Mouse (Mus musculus): ENCODE measurements at regions not wholly inside any gene's neighbourhood (a gene's known extent, or its start where the extent isn't known, plus 50 kb on each side); places are given as distances from the start of the nearest gene placed in this dataset.

DNA sequence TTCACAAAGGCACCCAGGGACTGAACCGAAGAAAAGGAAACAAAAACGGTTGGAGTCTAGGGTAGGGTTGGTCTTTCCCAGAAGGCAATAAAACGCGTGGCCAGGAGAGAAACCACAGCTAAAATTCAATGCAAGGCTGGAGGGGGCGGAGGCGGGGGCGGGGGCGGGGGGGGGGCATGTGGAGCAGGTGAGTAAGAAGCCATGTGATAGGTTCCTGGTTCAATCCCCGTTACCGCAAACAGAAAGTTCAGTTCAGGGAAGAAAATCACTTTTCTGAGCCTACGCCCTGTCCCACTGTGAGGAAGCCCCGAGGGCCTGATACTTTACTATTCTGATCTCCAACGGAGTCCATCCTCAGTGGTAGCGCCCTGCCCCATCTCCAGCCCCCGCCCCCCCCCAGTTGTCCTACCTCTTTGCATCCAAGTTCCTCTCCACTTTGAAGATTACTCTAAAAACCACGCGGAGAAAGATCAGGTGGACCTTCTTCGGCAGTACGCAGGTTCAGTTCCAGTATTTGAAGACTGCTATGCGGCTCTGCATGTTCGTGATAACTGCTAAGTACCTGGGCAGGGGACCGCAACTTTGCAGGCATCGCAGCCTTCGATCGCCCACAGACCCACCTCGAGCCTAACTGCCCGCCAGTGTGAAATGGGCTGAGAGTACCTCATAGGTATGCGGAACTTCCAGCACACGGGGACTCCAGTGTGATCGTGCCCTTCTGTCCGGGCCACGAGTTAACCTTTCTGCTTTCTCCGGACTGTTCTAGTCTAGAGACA is 577.7 kb upstream of the Gm10131 start:
- Histone ChIP-seq H3ac (ENCODE audit: control insufficient read depth, insufficient read length, low read depth) (no peak overlapping the region), H3K79me2 (ENCODE audit: control insufficient read depth, insufficient read depth) (no peaks in the 10 kb centered on the region), H3K79me3 (ENCODE audit: low read depth) (no peaks in the 10 kb centered on the region), H3K4me3 (ENCODE audit: insufficient read depth, poor library complexity, severe bottlenecking) (no peak overlapping the region), H3K36me3 (ENCODE audit: control insufficient read depth, insufficient read depth) (no peaks in the 10 kb centered on the region), H3K27me3 (ENCODE audit: control insufficient read depth, insufficient read depth, insufficient read length) (no peaks in the 10 kb centered on the region)
- no peak for TF ChIP-seq CTCF (IDR thresholded peaks at IDR 0.05; ENCODE audit: control insufficient read depth, insufficient read depth, insufficient read length)
- TF ChIP-seq CEBPB (IDR thresholded peaks at IDR 0.05; ENCODE audit: low read depth) = no peak
- no peak for TF ChIP-seq FOSL1 (IDR thresholded peaks at IDR 0.05; ENCODE audit: insufficient read depth, low read length, poor library complexity, severe bottlenecking)

GRCm38 (mm10) chr8:34688396-34689048 is 577.0 kb upstream of the Gm10131 start:
- H3K4me3 ChIP-seq (ENCODE audit: insufficient read depth, poor library complexity, severe bottlenecking) = no peak overlapping the region
- no peaks in the 10 kb centered on the region for H3K36me3 ChIP-seq (ENCODE audit: control insufficient read depth, insufficient read depth)
- no peaks in the 10 kb centered on the region for H3K27me3 ChIP-seq (ENCODE audit: control insufficient read depth, insufficient read depth, insufficient read length)
- H3K79me2 ChIP-seq (ENCODE audit: control insufficient read depth, insufficient read depth) = no peaks in the 10 kb centered on the region
- no peak for TF ChIP-seq CTCF (IDR thresholded peaks at IDR 0.05; ENCODE audit: control insufficient read depth, insufficient read depth, insufficient read length)
- TF ChIP-seq MYOD1 (IDR thresholded peaks at IDR 0.05; ENCODE audit: control insufficient read depth, insufficient read length, low read depth) = peak; percentile 72
- H3K79me3 ChIP-seq (ENCODE audit: low read depth) = no peaks in the 10 kb centered on the region
- no peak overlapping the region for H3ac ChIP-seq (ENCODE audit: control insufficient read depth, insufficient read length, low read depth)

GRCm38 (mm10) chr8:34686371-34686770 is 574.8 kb upstream of the Gm10131 start:
- no peak overlapping the region for H3ac ChIP-seq (ENCODE audit: control insufficient read depth, insufficient read length, low read depth)
- no peaks in the 10 kb centered on the region for H3K36me3 ChIP-seq (ENCODE audit: control insufficient read depth, insufficient read depth)
- H3K79me3 ChIP-seq (ENCODE audit: low read depth) = no peaks in the 10 kb centered on the region
- no peaks in the 10 kb centered on the region for H3K27me3 ChIP-seq (ENCODE audit: control insufficient read depth, insufficient read depth, insufficient read length)
- H3K79me2 ChIP-seq (ENCODE audit: control insufficient read depth, insufficient read depth) = no peaks in the 10 kb centered on the region
- TF ChIP-seq MYOG (IDR thresholded peaks at IDR 0.05; ENCODE audit: control insufficient read depth, extremely low read depth, insufficient read length) = no peak
- no peak for TF ChIP-seq USF1 (IDR thresholded peaks at IDR 0.05; ENCODE audit: low read depth)
- TF ChIP-seq FOSL1 (IDR thresholded peaks at IDR 0.05; ENCODE audit: insufficient read depth, low read length, poor library complexity, severe bottlenecking) = no peak
- no peak for TF ChIP-seq CEBPB (IDR thresholded peaks at IDR 0.05; ENCODE audit: low read depth)
- no peak for TF ChIP-seq CTCF (IDR thresholded peaks at IDR 0.05; ENCODE audit: control insufficient read depth, insufficient read depth, insufficient read length)
- TF ChIP-seq MYOD1 (IDR thresholded peaks at IDR 0.05; ENCODE audit: control insufficient read depth, insufficient read length, low read depth) = no peak
- no peak overlapping the region for H3K4me3 ChIP-seq (ENCODE audit: insufficient read depth, poor library complexity, severe bottlenecking)

DNA sequence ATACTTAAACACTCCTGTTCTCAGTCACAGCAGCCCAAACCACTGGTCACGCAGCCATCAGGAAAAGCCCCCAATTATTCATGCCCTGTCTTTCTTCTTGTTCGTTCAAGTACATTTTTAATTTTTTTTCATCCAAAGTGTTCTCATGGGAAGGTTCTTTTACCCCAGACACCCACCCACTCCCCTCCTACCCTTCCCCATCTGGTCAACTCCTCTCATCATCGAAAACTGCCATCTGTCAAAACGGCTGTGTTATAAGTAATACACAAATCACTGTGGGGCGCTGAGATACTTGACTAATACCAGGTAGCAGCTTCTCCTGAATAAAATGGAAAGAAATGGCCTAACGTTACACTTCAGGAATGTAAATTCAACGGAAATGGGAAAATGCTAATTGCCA is 573.1 kb upstream of the Gm10131 start:
- H3K4me3 ChIP-seq (ENCODE audit: insufficient read depth, poor library complexity, severe bottlenecking) = no peak overlapping the region
- no peaks in the 10 kb centered on the region for H3K27me3 ChIP-seq (ENCODE audit: control insufficient read depth, insufficient read depth, insufficient read length)
- TF ChIP-seq MYOG (IDR thresholded peaks at IDR 0.05; ENCODE audit: control insufficient read depth, extremely low read depth, insufficient read length) (no peak), MYOD1 (IDR thresholded peaks at IDR 0.05; ENCODE audit: control insufficient read depth, insufficient read length, low read depth) (no peak), CTCF (IDR thresholded peaks at IDR 0.05; ENCODE audit: control insufficient read depth, insufficient read depth, insufficient read length) (no peak), USF1 (IDR thresholded peaks at IDR 0.05; ENCODE audit: low read depth) (no peak), CEBPB (IDR thresholded peaks at IDR 0.05; ENCODE audit: low read depth) (no peak), MAX (IDR thresholded peaks at IDR 0.05) (no peak), FOSL1 (IDR thresholded peaks at IDR 0.05; ENCODE audit: insufficient read depth, low read length, poor library complexity, severe bottlenecking) (no peak)
- no peak overlapping the region for H3ac ChIP-seq (ENCODE audit: control insufficient read depth, insufficient read length, low read depth)
- H3K79me2 ChIP-seq (ENCODE audit: control insufficient read depth, insufficient read depth) = no peaks in the 10 kb centered on the region
- no peaks in the 10 kb centered on the region for H3K36me3 ChIP-seq (ENCODE audit: control insufficient read depth, insufficient read depth)
- no peaks in the 10 kb centered on the region for H3K79me3 ChIP-seq (ENCODE audit: low read depth)

DNA sequence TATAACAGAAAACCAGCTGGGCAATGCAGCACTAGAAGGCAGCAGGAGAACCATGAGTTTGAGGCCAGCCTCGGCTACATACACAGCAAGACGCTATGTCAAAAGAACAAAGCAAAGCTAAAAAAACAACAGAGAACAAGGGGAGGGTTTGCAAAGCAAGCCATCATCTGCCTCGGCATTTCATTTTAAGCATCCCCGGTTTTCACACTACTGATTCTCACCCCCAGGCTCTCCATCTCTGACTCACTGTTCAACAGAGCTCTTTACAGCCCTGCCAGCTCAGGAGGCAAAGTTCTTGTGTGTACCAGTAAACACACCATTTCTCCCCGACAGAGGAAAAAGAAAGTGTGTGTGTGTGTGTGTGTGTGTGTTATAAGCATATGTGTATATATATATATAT is 571.6 kb upstream of the Gm10131 start:
- Histone ChIP-seq H3K4me3 (ENCODE audit: insufficient read depth, poor library complexity, severe bottlenecking) (no peak overlapping the region), H3K36me3 (ENCODE audit: control insufficient read depth, insufficient read depth) (no peaks in the 10 kb centered on the region), H3ac (ENCODE audit: control insufficient read depth, insufficient read length, low read depth) (no peak overlapping the region), H3K79me2 (ENCODE audit: control insufficient read depth, insufficient read depth) (no peaks in the 10 kb centered on the region), H3K79me3 (ENCODE audit: low read depth) (no peaks in the 10 kb centered on the region), H3K27me3 (ENCODE audit: control insufficient read depth, insufficient read depth, insufficient read length) (no peaks in the 10 kb centered on the region)
- TF ChIP-seq MAX (IDR thresholded peaks at IDR 0.05) (no peak), CTCF (IDR thresholded peaks at IDR 0.05; ENCODE audit: control insufficient read depth, insufficient read depth, insufficient read length) (no peak), CEBPB (IDR thresholded peaks at IDR 0.05; ENCODE audit: low read depth) (no peak), MYOD1 (IDR thresholded peaks at IDR 0.05; ENCODE audit: control insufficient read depth, insufficient read length, low read depth) (no peak), FOSL1 (IDR thresholded peaks at IDR 0.05; ENCODE audit: insufficient read depth, low read length, poor library complexity, severe bottlenecking) (no peak), MYOG (IDR thresholded peaks at IDR 0.05; ENCODE audit: control insufficient read depth, extremely low read depth, insufficient read length) (no peak), USF1 (IDR thresholded peaks at IDR 0.05; ENCODE audit: low read depth) (no peak)

DNA sequence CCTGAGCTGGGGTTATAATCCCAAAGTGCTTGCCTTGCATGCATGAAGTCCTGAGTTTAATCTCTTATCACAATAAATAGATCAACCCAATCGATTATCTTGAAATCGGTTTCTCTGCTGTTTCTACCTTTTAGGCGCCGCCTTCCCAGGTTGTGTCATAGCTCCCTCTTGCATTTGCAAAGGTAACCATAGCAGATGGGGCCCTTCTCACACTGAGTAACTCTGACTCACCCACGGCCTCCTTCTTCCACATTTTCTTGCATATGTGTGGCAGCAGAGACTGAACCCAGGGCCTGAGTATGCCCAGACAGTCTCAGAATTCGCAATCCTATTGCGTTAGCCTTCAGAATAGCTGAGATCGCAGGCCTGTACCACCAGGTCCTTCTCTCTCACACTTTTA is 570.7 kb upstream of the Gm10131 start:
- Histone ChIP-seq H3K4me3 (ENCODE audit: insufficient read depth, poor library complexity, severe bottlenecking) (no peak overlapping the region), H3K36me3 (ENCODE audit: control insufficient read depth, insufficient read depth) (no peaks in the 10 kb centered on the region), H3K79me3 (ENCODE audit: low read depth) (no peaks in the 10 kb centered on the region), H3K27me3 (ENCODE audit: control insufficient read depth, insufficient read depth, insufficient read length) (no peaks in the 10 kb centered on the region), H3K79me2 (ENCODE audit: control insufficient read depth, insufficient read depth) (no peaks in the 10 kb centered on the region), H3ac (ENCODE audit: control insufficient read depth, insufficient read length, low read depth) (no peak overlapping the region)
- no peak for TF ChIP-seq FOSL1 (IDR thresholded peaks at IDR 0.05; ENCODE audit: insufficient read depth, low read length, poor library complexity, severe bottlenecking)
- TF ChIP-seq MYOD1 (IDR thresholded peaks at IDR 0.05; ENCODE audit: control insufficient read depth, insufficient read length, low read depth) = no peak
- no peak for TF ChIP-seq MAX (IDR thresholded peaks at IDR 0.05)
- no peak for TF ChIP-seq CEBPB (IDR thresholded peaks at IDR 0.05; ENCODE audit: low read depth)
- no peak for TF ChIP-seq USF1 (IDR thresholded peaks at IDR 0.05; ENCODE audit: low read depth)
- TF ChIP-seq MYOG (IDR thresholded peaks at IDR 0.05; ENCODE audit: control insufficient read depth, extremely low read depth, insufficient read length) = no peak
- TF ChIP-seq CTCF (IDR thresholded peaks at IDR 0.05; ENCODE audit: control insufficient read depth, insufficient read depth, insufficient read length) = no peak

All from C2C12 (cell line).